Mouse (Mus musculus): ENCODE data around the gene Pts.

Gene Pts

GRCm38 (mm10) chr9:50528293-50528892 is at the start of gene Pts:
Gene Pts (minus strand): TSS chr9:50528724.
- in situ Hi-C loops (cut with MseI, MboI), result loop anchor here (5.0 to 25.0 kb wide), 2 partner anchors 76 to 191 kb away; partner anchors contain the start of gene Rpl10-ps3 (in 1 of the 2)

- in situ Hi-C loops (cut with MseI, MboI), result no loop called here
Observed at GRCm38 (mm10) chr9:50569599-50570525, 41.3 kb upstream of the Pts start.

- in situ Hi-C loops (cut with MseI, MboI), result no loop called here
Observed at GRCm38 (mm10) chr9:50567881-50568280, 39.4 kb upstream of the Pts start.

- in situ Hi-C loops (cut with MseI, MboI), result no loop called here
Observed at GRCm38 (mm10) chr9:50567372-50567771, 38.8 kb upstream of the Pts start.

- in situ Hi-C loops (cut with MseI, MboI), result no loop called here
Observed at GRCm38 (mm10) chr9:50565940-50566339, 37.4 kb upstream of the Pts start.

GRCm38 (mm10) chr9:50565173-50565572 is 36.6 kb upstream of the Pts start:
- in situ Hi-C loops (cut with MseI, MboI), result no loop called here

GRCm38 (mm10) chr9:50561918-50562360 is 33.4 kb upstream of the Pts start:
- in situ Hi-C loops (cut with MseI, MboI), result no loop called here

- in situ Hi-C loops (cut with MseI, MboI), result no loop called here
Observed at GRCm38 (mm10) chr9:50561145-50561917, 32.8 kb upstream of the Pts start, which contains the start of gene Tex12. Gene Tex12 (minus strand): TSS chr9:50561325.

- in situ Hi-C loops (cut with MseI, MboI), result no loop called here
Observed at GRCm38 (mm10) chr9:50555094-50555446, 26.5 kb upstream of the Pts start, which contains the start of gene Bco2. Gene Bco2 (minus strand): TSS chr9:50555181.

- in situ Hi-C loops (cut with MseI, MboI), result no loop called here
Observed at GRCm38 (mm10) chr9:50554241-50555093, 25.9 kb upstream of the Pts start, which contains the start of gene Il18. Gene Il18 (plus strand): TSS chr9:50554827.

GRCm38 (mm10) chr9:50553547-50553946 is 25.0 kb upstream of the Pts start:
- in situ Hi-C loops (cut with MseI, MboI), result no loop called here

GRCm38 (mm10) chr9:50552206-50552605 is 23.7 kb upstream of the Pts start:
- in situ Hi-C loops (cut with MseI, MboI), result no loop called here

- in situ Hi-C loops (cut with MseI, MboI), result loop anchor here in 1 of 2 experiments (25.0 kb wide), 1 partner anchor 212 kb away; the partner anchor contains the start of gene Rpl10-ps3
Observed at GRCm38 (mm10) chr9:50548936-50549335, 20.4 kb upstream of the Pts start.

- in situ Hi-C loops (cut with MseI, MboI), result loop anchor here in 1 of 2 experiments (25.0 kb wide), 1 partner anchor 211 kb away; the partner anchor contains the start of gene Rpl10-ps3
Observed at GRCm38 (mm10) chr9:50547859-50548478, 19.4 kb upstream of the Pts start.

- in situ Hi-C loops (cut with MseI, MboI), result loop anchor here in 1 of 2 experiments (25.0 kb wide), 1 partner anchor 205 kb away; the partner anchor contains the start of gene Rpl10-ps3
Observed at GRCm38 (mm10) chr9:50542401-50542800, 13.9 kb upstream of the Pts start.

- in situ Hi-C loops (cut with MseI, MboI), result loop anchor here in 1 of 2 experiments (25.0 kb wide), 1 partner anchor 203 kb away; the partner anchor contains the start of gene Rpl10-ps3
Observed at GRCm38 (mm10) chr9:50540170-50540569, 11.6 kb upstream of the Pts start.

- in situ Hi-C loops (cut with MseI, MboI), result loop anchor here in 1 of 2 experiments (25.0 kb wide), 1 partner anchor 200 kb away; the partner anchor contains the start of gene Rpl10-ps3
Observed at GRCm38 (mm10) chr9:50537295-50537694, 8.8 kb upstream of the Pts start.

- in situ Hi-C loops (cut with MseI, MboI), result loop anchor here in 1 of 2 experiments (25.0 kb wide), 1 partner anchor 199 kb away; the partner anchor contains the start of gene Rpl10-ps3
Observed at GRCm38 (mm10) chr9:50536603-50537135, 8.1 kb upstream of the Pts start.

- in situ Hi-C loops (cut with MseI, MboI), result loop anchor here in 1 of 2 experiments (25.0 kb wide), 1 partner anchor 199 kb away; the partner anchor contains the start of gene Rpl10-ps3
Observed at GRCm38 (mm10) chr9:50535930-50536329, 7.4 kb upstream of the Pts start.
